Mouse (Mus musculus): ENCODE results near the gene Pkd2l1. TPM values are rescaled to one million over a fixed set of nuclear protein-coding genes. Genes with fewer than 3 reads are reported as not detected.
A peak's percentile ranks its signal among the peaks of the same experiment; 100 is the strongest.

The Pkd2l1 gene
- polyA plus RNA-seq, 1 experiment = not detected

- H3K27ac ChIP-seq (ENCODE audit: control insufficient read depth, insufficient read depth, low read depth, low read length, poor library complexity) = no peak overlapping the region
- TF ChIP-seq POLR2A (IDR thresholded peaks at IDR 0.05; ENCODE audit: borderline replicate concordance, control insufficient read depth, low read depth, low read length) = no peak
- TF ChIP-seq CTCF (IDR thresholded peaks at IDR 0.05; ENCODE audit: control insufficient read depth, insufficient read depth, low read length) = no peak
- 76% methylated on average over 2 of the region's 2 CpGs for WGBS
- peaks cover 2% of the 10 kb centered on the region; the same call in 1 of the 2 replicates for H3K4me1 ChIP-seq (ENCODE audit: control insufficient read depth, insufficient read depth, low read length)
- H3K4me3 ChIP-seq (replicated peaks; ENCODE audit: control insufficient read depth, low read depth, low read length) = no peak overlapping the region
Observed at GRCm38 (mm10) chr19:44148991-44149390, 43.3 kb downstream of the Pkd2l1 start.

GRCm38 (mm10) chr19:44148345-44148744, 43.9 kb downstream of the Pkd2l1 start:
- no peak overlapping the region for H3K27ac ChIP-seq (ENCODE audit: control insufficient read depth, insufficient read depth, low read depth, low read length, poor library complexity)
- H3K4me3 ChIP-seq (replicated peaks; ENCODE audit: control insufficient read depth, low read depth, low read length) = no peak overlapping the region
- WGBS = 38% methylated on average over 2 of the region's 2 CpGs
- TF ChIP-seq CTCF (IDR thresholded peaks at IDR 0.05; ENCODE audit: control insufficient read depth, insufficient read depth, low read length) (no peak; the same call in 1 of the 2 replicates), POLR2A (IDR thresholded peaks at IDR 0.05; ENCODE audit: borderline replicate concordance, control insufficient read depth, low read depth, low read length) (no peak)
- peaks cover 2% of the 10 kb centered on the region; the same call in 1 of the 2 replicates for H3K4me1 ChIP-seq (ENCODE audit: control insufficient read depth, insufficient read depth, low read length)

GRCm38 (mm10) chr19:44146951-44147350, 45.3 kb downstream of the Pkd2l1 start:
- Histone ChIP-seq H3K4me3 (replicated peaks; ENCODE audit: control insufficient read depth, low read depth, low read length) (no peak overlapping the region), H3K4me1 (ENCODE audit: control insufficient read depth, insufficient read depth, low read length) (peaks cover 2% of the 10 kb centered on the region; the same call in 1 of the 2 replicates), H3K27ac (ENCODE audit: control insufficient read depth, insufficient read depth, low read depth, low read length, poor library complexity) (no peak overlapping the region)
- TF ChIP-seq CTCF (IDR thresholded peaks at IDR 0.05; ENCODE audit: control insufficient read depth, insufficient read depth, low read length) (no peak), POLR2A (IDR thresholded peaks at IDR 0.05; ENCODE audit: borderline replicate concordance, control insufficient read depth, low read depth, low read length) (no peak)
- 92% methylated on average over 8 of the region's 8 CpGs for whole genome bisulfite sequencing

GRCm38 (mm10) chr19:44146568-44146879, 45.7 kb downstream of the Pkd2l1 start:
- TF ChIP-seq CTCF (IDR thresholded peaks at IDR 0.05; ENCODE audit: control insufficient read depth, insufficient read depth, low read length) (no peak), POLR2A (IDR thresholded peaks at IDR 0.05; ENCODE audit: borderline replicate concordance, control insufficient read depth, low read depth, low read length) (no peak)
- WGBS = 61% methylated on average over 9 of the region's 9 CpGs
- H3K4me1 ChIP-seq (ENCODE audit: control insufficient read depth, insufficient read depth, low read length) = peaks cover 2% of the 10 kb centered on the region; the same call in 1 of the 2 replicates
- no peak overlapping the region; the same call in 1 of the 2 replicates for H3K27ac ChIP-seq (ENCODE audit: control insufficient read depth, insufficient read depth, low read depth, low read length, poor library complexity)
- H3K4me3 ChIP-seq (replicated peaks; ENCODE audit: control insufficient read depth, low read depth, low read length) = peak overlapping the region; percentile 96

GRCm38 (mm10) chr19:44145702-44146567, 46.3 kb downstream of the Pkd2l1 start, which contains the start of gene Bloc1s2:
TSS of gene Bloc1s2 (minus strand) at chr19:44146446.
- Histone ChIP-seq H3K4me3 (replicated peaks; ENCODE audit: control insufficient read depth, low read depth, low read length) (peak within 1 kb of the TSS; percentile 96), H3K4me1 (ENCODE audit: control insufficient read depth, insufficient read depth, low read length) (peaks cover 2% of the 10 kb centered on the region; the same call in 1 of the 2 replicates), H3K27ac (ENCODE audit: control insufficient read depth, insufficient read depth, low read depth, low read length, poor library complexity) (peak within 1 kb of the TSS; percentile 44)
- peak; percentile 78; the same call in 1 of the 2 replicates for TF ChIP-seq POLR2A (IDR thresholded peaks at IDR 0.05; ENCODE audit: borderline replicate concordance, control insufficient read depth, low read depth, low read length)
- no peak for TF ChIP-seq CTCF (IDR thresholded peaks at IDR 0.05; ENCODE audit: control insufficient read depth, insufficient read depth, low read length)
- WGBS = 1% methylated on average over 46 of the region's 46 CpGs

- TF ChIP-seq CTCF (IDR thresholded peaks at IDR 0.05; ENCODE audit: control insufficient read depth, insufficient read depth, low read length) = no peak
- no peak for TF ChIP-seq POLR2A (IDR thresholded peaks at IDR 0.05; ENCODE audit: borderline replicate concordance, control insufficient read depth, low read depth, low read length)
- peak overlapping the region; percentile 22; the same call in 1 of the 2 replicates for H3K27ac ChIP-seq (ENCODE audit: control insufficient read depth, insufficient read depth, low read depth, low read length, poor library complexity)
- no peak overlapping the region for H3K4me3 ChIP-seq (replicated peaks; ENCODE audit: control insufficient read depth, low read depth, low read length)
- peaks cover 2% of the 10 kb centered on the region; the same call in 1 of the 2 replicates for H3K4me1 ChIP-seq (ENCODE audit: control insufficient read depth, insufficient read depth, low read length)
- 7% methylated on average over 9 of the region's 9 CpGs for WGBS
Observed at GRCm38 (mm10) chr19:44144366-44144765, 47.9 kb downstream of the Pkd2l1 start.

GRCm38 (mm10) chr19:44135960-44136485, 56.2 kb downstream of the Pkd2l1 start:
- no peak overlapping the region for H3K27ac ChIP-seq (ENCODE audit: control insufficient read depth, insufficient read depth, low read depth, low read length, poor library complexity)
- 29% methylated on average over 7 of the region's 7 CpGs for WGBS
- H3K4me3 ChIP-seq (replicated peaks; ENCODE audit: control insufficient read depth, low read depth, low read length) = no peak overlapping the region
- no peak for TF ChIP-seq POLR2A (IDR thresholded peaks at IDR 0.05; ENCODE audit: borderline replicate concordance, control insufficient read depth, low read depth, low read length)
- no peak for TF ChIP-seq CTCF (IDR thresholded peaks at IDR 0.05; ENCODE audit: control insufficient read depth, insufficient read depth, low read length)
- no peaks in the 10 kb centered on the region for H3K4me1 ChIP-seq (ENCODE audit: control insufficient read depth, insufficient read depth, low read length)

All from bone marrow, adult 2 months (tissue).